Mouse (Mus musculus) erythroblast, embryonic 14.5 days (primary cell): Measurements from ENCODE around the gene Gm20683.

Experiments used
- GATA1 ChIP-seq: IDR thresholded peaks from 2 replicates; pipeline ENCODE4 v1.6.1; 2012; ENCODE audit warnings: low read length, inconsistent platforms, mixed read lengths
- TAL1 ChIP-seq: IDR thresholded peaks from 3 replicates; pipeline ENCODE4 v1.6.1; 2012; ENCODE audit warnings: low read length, inconsistent platforms, mixed read lengths

DNA sequence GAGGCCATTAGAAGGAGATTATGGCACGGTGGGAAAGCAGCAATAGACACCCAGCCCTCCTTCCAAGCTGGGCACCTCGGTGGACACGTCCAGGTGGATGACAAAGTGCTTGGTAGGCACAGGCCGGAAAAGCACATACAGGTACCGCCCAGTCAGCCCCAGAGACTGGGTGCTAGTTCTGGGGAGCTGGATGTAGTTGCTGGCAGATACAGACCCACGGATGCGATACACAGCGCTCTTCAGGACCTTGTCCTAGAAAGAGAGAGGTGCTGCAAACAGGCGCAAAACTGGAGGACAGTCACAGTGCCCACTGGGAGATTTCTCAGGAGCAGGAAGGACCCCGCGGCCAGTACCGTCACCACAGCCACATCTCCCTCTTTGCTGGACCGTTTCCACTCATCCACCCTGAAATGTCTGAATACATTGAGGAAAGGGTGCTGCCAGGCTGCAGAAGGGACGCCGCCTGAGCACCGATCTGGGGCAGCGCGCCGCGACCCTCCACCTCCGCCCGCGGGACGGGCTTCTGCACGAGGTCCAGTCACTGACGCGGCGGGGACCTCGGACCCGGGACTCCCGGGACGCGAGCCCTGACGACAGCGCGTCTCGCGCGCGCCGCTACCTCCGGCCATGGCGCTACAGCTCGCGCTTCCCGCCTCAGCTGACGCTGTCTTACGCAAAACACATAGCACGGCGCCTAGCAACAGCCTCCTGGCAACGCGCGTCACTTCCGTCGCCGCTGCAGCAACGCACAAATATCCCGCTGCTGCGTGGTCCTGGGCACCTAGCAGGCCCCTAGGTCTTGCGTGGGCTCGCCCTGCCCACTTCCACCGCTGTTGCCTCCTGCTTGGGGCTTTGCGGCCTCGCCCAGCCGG is 19.5 kb upstream of the Gm20683 start, which contains the start of gene Wdr90:
- no peak for TF ChIP-seq GATA1
- TF ChIP-seq TAL1 = no peak
